Mouse (Mus musculus): ENCODE results near the gene Crlf1. TPM values are rescaled to one million over a fixed set of nuclear protein-coding genes. Genes with fewer than 3 reads are reported as not detected.

The Crlf1 gene
- total and polyA plus RNA-seq, 3 experiments = 3.8 to 26.6 TPM; not detected in 1

DNA sequence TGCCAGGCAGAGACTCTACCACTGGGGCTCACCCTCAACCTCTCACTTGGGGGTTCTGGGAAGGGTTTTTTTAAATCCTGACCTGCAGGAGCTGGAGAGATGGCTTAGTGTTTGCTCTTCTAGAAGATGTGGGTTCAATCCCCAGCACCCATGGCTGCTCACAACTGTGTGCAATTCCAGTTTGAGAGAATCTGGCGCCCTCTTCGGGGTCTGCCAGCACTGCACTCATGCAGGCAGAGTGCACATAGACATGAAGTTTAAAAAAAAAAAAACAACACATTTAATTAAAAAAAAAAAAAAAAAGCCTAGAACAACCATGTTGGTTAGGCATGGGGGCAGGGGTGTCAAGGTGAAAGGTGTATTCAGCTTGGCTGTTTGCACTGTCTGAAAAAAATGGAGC, 37.4 kb downstream of the Crlf1 start:
- Histone ChIP-seq H3K79me2 (ENCODE audit: control insufficient read depth, insufficient read depth, low read length, poor library complexity) (peaks cover 29% of the 10 kb centered on the region), H3K27me3 (ENCODE audit: control insufficient read depth in 1 of 2, insufficient read depth in 2 of 2, low read length in 2 of 2) (no peaks in the 10 kb centered on the region), H3K4me1 (ENCODE audit: control insufficient read depth in 1 of 2, insufficient read depth in 2 of 2, low read length in 2 of 2) (peaks cover 0 to 23% of the 10 kb centered on the region in 2 experiments; a peak in 3 of 4 replicates), H3K9me3 (replicated peaks; ENCODE audit: insufficient read depth, low read length) (no peaks in the 10 kb centered on the region), H3K4me3 (ENCODE audit: control insufficient read depth in 1 of 2, insufficient read depth in 1 of 2, low read depth in 2 of 2, low read length in 2 of 2) (no peak overlapping the region), H3K27ac (ENCODE audit: control insufficient read depth, low read depth, low read length) (peak overlapping the region; percentile 81), H3K36me3 (ENCODE audit: control insufficient read depth in 1 of 2, insufficient read depth in 2 of 2, low read length in 2 of 2) (peaks cover 0 to 23% of the 10 kb centered on the region in 2 experiments; a peak in 2 of 4 replicates), H3K9ac (ENCODE audit: control insufficient read depth, low read depth, low read length, poor library complexity, severe bottlenecking) (peak overlapping the region; percentile 35)
- no peak for TF ChIP-seq RCOR1 (IDR thresholded peaks at IDR 0.05; ENCODE audit: low read depth, low read length)
- TF ChIP-seq CHD2 (IDR thresholded peaks at IDR 0.05; ENCODE audit: low read length) = no peak
- no peak for TF ChIP-seq MAFK (IDR thresholded peaks at IDR 0.05; ENCODE audit: borderline replicate concordance, low read depth, low read length)
- no peak for TF ChIP-seq BHLHE40 (IDR thresholded peaks at IDR 0.05; ENCODE audit: borderline replicate concordance, low read depth, low read length)
- TF ChIP-seq ZNF384 (IDR thresholded peaks at IDR 0.05; ENCODE audit: low read depth, low read length) = peak; percentile 69
- no peak for TF ChIP-seq ZC3H11A (IDR thresholded peaks at IDR 0.05; ENCODE audit: low read depth, low read length)
- peak in 2 of 3 experiments; percentile 9 to 27; a peak in 2 of 6 replicates for TF ChIP-seq CTCF (IDR thresholded peaks at IDR 0.05 in 2 of 3, conservative IDR thresholded peaks at IDR 0.05 in 1 of 3; ENCODE audit: control insufficient read depth in 1 of 3, insufficient read depth in 1 of 3, low read depth in 2 of 3, low read length in 3 of 3, poor library complexity in 1 of 3, severe bottlenecking in 1 of 3)
- TF ChIP-seq HCFC1 (IDR thresholded peaks at IDR 0.05; ENCODE audit: low read depth, low read length) = no peak
- no peak for TF ChIP-seq ELF1 (IDR thresholded peaks at IDR 0.05; ENCODE audit: low read depth, low read length)
- no peak for TF ChIP-seq TBP (IDR thresholded peaks at IDR 0.05; ENCODE audit: low read depth, low read length)
- no peak for DNase-seq (ENCODE audit: low read depth, low spot score)

DNA sequence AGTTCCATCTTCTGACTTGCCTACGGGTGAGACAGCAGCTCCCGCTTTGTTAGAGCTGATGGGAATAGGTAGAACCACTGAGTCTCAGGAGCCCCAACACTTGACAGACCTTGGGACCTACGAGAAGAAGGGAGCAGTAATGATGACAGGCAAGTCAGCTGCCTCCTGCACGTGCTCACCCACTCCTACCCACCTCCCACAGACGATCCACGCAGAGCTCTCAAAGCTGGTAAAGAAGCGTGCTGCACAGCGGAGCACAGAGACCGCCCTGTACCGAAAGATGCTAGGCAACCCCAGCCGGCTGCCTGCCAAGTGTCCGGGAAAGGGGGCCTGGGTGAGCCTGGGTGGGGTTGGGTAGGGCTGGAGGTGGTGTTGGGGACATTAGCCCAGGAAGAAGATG, 41.3 kb downstream of the Crlf1 start:
- no peaks in the 10 kb centered on the region for H3K9me3 ChIP-seq (replicated peaks; ENCODE audit: insufficient read depth, low read length)
- peaks cover 0 to 10% of the 10 kb centered on the region in 2 experiments; a peak in 2 of 4 replicates for H3K36me3 ChIP-seq (ENCODE audit: control insufficient read depth in 1 of 2, insufficient read depth in 2 of 2, low read length in 2 of 2)
- no peak for TF ChIP-seq NELFE (IDR thresholded peaks at IDR 0.05; ENCODE audit: low read depth, low read length)
- H3K4me1 ChIP-seq (ENCODE audit: control insufficient read depth in 1 of 2, insufficient read depth in 2 of 2, low read length in 2 of 2) = peaks cover 0 to 13% of the 10 kb centered on the region in 2 experiments; a peak in 2 of 4 replicates
- no peak for DNase-seq (ENCODE audit: low read depth, low spot score)
- H3K79me2 ChIP-seq (ENCODE audit: control insufficient read depth, insufficient read depth, low read length, poor library complexity) = peaks cover 6% of the 10 kb centered on the region
- no peaks in the 10 kb centered on the region for H3K27me3 ChIP-seq (ENCODE audit: control insufficient read depth in 1 of 2, insufficient read depth in 2 of 2, low read length in 2 of 2)
- H3K4me3 ChIP-seq (ENCODE audit: control insufficient read depth in 1 of 2, insufficient read depth in 1 of 2, low read depth in 2 of 2, low read length in 2 of 2) = no peak overlapping the region
- H3K27ac ChIP-seq (ENCODE audit: control insufficient read depth, low read depth, low read length) = no peak overlapping the region
- no peak overlapping the region for H3K9ac ChIP-seq (ENCODE audit: control insufficient read depth, low read depth, low read length, poor library complexity, severe bottlenecking)

GRCm38 (mm10) chr8:70535221-70535620, 42.3 kb downstream of the Crlf1 start:
- H3K4me3 ChIP-seq (ENCODE audit: control insufficient read depth in 1 of 2, insufficient read depth in 1 of 2, low read depth in 2 of 2, low read length in 2 of 2) = no peak overlapping the region
- no peak for DNase-seq (ENCODE audit: low read depth, low spot score)
- H3K36me3 ChIP-seq (ENCODE audit: control insufficient read depth in 1 of 2, insufficient read depth in 2 of 2, low read length in 2 of 2) = peaks cover 0 to under 1% of the 10 kb centered on the region in 2 experiments; a peak in 2 of 4 replicates
- H3K9ac ChIP-seq (ENCODE audit: control insufficient read depth, low read depth, low read length, poor library complexity, severe bottlenecking) = no peak overlapping the region
- TF ChIP-seq E2F4 (IDR thresholded peaks at IDR 0.05; ENCODE audit: borderline replicate concordance, low read depth, low read length) (no peak), USF2 (IDR thresholded peaks at IDR 0.05; ENCODE audit: borderline replicate concordance in 1 of 2, insufficient read depth in 1 of 2, low read depth in 1 of 2, low read length in 2 of 2) (no peak), TCF12 (IDR thresholded peaks at IDR 0.05; ENCODE audit: low read depth, low read length) (no peak)
- H3K27ac ChIP-seq (ENCODE audit: control insufficient read depth, low read depth, low read length) = no peak overlapping the region
- peaks cover 0 to 4% of the 10 kb centered on the region in 2 experiments; a peak in 1 of 4 replicates for H3K4me1 ChIP-seq (ENCODE audit: control insufficient read depth in 1 of 2, insufficient read depth in 2 of 2, low read length in 2 of 2)
- no peaks in the 10 kb centered on the region for H3K9me3 ChIP-seq (replicated peaks; ENCODE audit: insufficient read depth, low read length)
- H3K27me3 ChIP-seq (ENCODE audit: control insufficient read depth in 1 of 2, insufficient read depth in 2 of 2, low read length in 2 of 2) = no peaks in the 10 kb centered on the region
- H3K79me2 ChIP-seq (ENCODE audit: control insufficient read depth, insufficient read depth, low read length, poor library complexity) = peaks cover 12% of the 10 kb centered on the region

Data from MEL (cell line).